Mouse (Mus musculus): Measurements from ENCODE around the gene Selenok. TPM values are rescaled to one million over a fixed set of nuclear protein-coding genes. Genes with fewer than 3 reads are reported as not detected.

The Selenok gene
- polyA plus RNA-seq (2017; shearing (Covaris generic)): 399 TPM

DNA sequence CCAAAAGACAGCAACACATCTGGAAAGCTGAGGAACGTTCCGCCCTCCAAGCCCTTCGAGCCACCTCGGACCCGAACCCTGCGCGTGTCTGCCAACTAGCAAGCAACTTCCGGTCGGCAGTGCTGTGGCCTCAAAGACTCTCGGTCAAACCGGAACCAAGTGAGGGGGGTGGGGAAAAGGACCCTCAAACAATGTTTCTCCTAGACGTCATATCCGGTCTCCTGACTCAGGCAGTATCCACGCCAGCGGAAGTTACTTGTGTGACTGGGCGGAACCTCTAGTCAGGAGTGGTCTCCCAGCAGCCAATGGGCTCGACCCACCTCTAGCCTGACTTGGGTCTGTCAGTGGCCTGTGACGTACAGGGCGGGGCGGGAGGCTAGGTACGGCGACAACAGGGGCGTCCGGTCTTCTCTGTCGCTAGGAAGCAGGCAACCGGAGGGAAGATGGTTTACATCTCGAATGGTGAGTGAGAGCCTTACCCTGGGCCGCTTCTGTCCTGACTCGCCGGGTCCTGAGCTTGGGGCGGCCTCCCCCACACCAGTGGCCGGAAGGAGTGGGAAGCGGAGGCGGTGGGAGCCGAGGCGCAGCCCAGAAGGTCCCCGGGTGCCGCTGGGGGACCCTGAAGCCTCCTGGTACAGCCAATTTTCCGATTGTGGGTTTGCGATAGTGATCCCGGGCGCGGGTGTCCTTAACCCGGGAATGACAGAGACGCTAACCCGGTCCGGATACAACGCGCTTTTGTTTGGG lies at the start of gene Selenok:
Gene Selenok (plus strand): TSS at position 234 of the 747 bp plus-strand sequence.

DNA sequence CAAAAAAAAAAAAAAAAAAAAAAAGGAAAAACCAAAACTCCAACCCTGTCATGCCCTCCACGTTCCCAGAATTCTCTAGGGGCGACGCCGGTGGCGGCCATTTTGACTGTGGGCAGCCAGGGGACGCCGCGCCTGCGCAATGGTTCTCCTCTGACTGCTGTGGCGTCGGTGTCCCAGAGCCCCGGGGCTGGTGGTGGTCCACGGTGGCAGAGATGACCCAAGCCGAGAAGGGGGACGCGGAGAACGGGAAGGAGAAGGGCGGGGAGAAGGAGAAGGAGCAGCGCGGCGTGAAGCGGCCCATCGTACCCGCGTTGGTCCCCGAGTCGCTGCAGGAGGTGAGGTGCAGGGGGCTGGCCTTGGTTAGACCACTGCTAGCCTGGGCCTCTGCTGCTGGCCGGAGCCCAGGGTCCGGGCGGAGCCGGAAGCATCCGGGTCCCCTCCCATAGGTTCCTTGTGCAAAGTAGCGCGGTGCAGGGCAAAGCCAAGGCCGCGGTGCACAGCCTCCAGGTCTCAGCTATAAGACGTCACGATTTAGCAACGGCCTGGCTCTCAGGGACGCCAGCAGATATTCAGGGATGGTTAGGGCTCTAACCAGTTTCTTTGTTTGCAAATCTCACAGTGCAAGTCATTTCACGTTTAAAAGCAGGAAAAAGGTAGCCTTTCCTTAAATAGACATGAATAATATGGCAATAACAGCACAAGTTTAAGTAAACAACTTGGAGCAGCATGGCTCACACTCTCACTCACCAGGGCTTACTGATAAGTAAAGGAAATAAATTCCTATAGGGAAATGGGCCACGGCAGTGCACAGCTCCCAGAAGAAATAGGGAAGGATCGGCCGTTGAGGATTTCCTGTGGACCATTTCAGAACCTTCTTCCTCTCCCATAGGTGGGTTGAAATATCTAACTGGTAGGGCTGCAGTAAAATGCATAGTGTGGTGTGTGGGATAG lies 10.4 kb downstream of the Selenok start, which contains the start of gene Actr8:
Gene Actr8 (plus strand): TSS at position 84 of the 951 bp plus-strand sequence.

GRCm38 (mm10) chr14:30008733-30009575 lies 40.8 kb downstream of the Selenok start, which contains the start of the genes Il17rb and Chdh:
Gene Il17rb (minus strand): TSS chr14:30008896.
Gene Chdh (plus strand): TSS chr14:30009023.

Other genes starting within 250 kb of the Selenok start
- 0.32 TPM for gene Cacna2d3, start 246.4 kb upstream of the Selenok start, polyA plus RNA-seq (2017; shearing (Covaris generic))
- gene Actr8, start 10.0 kb downstream of the Selenok start, polyA plus RNA-seq (2017; shearing (Covaris generic)): 45.6 TPM
- not detected for gene Il17rb, start 40.6 kb downstream of the Selenok start, polyA plus RNA-seq (2017; shearing (Covaris generic))
- 0.18 TPM for gene Chdh, start 40.7 kb downstream of the Selenok start, polyA plus RNA-seq (2017; shearing (Covaris generic))